Mouse (Mus musculus) stomach, embryonic 16.5 days (tissue): Measurements from ENCODE around the gene Asap2. TPM values are rescaled to one million over a fixed set of nuclear protein-coding genes. Genes with fewer than 3 reads are reported as not detected.

ENCODE experiments used
- ATAC-seq: fragments of 200-750 bp; cut with Nextera tagmentation; 2 replicates; pipeline ENCODE4 v1.8.0; 2017; ENCODE audit warnings: moderate number of reproducible peaks, moderate TSS enrichment; ENCODE audit not compliant: insufficient read depth, low FRiP score
- H3K27ac ChIP-seq: fragments of 300-500 bp; sonication (generic); 2 replicates; pipeline ENCODE4 v1.5.1; 2014; ENCODE audit warnings: low read length
- H3K27me3 ChIP-seq: fragments of 300-500 bp; sonication (generic); 2 replicates; pipeline ENCODE4 v1.6.1; 2014; ENCODE audit warnings: low read length, control low read depth, mixed read lengths; ENCODE audit not compliant: control insufficient read depth, insufficient read depth
- H3K36me3 ChIP-seq: fragments of 300-500 bp; sonication (generic); 2 replicates; pipeline ENCODE4 v1.6.1; 2014; ENCODE audit warnings: low read length; ENCODE audit not compliant: control insufficient read depth, insufficient read depth
- H3K4me1 ChIP-seq: fragments of 300-500 bp; sonication (generic); 2 replicates; pipeline ENCODE4 v1.6.1; 2014; ENCODE audit warnings: low read length, control low read depth, mixed read lengths; ENCODE audit not compliant: control insufficient read depth, insufficient read depth
- H3K4me2 ChIP-seq: fragments of 300-500 bp; sonication (generic); 2 replicates; pipeline ENCODE4 v1.6.1; 2014; ENCODE audit warnings: low read depth, low read length, mixed read lengths
- H3K4me3 ChIP-seq: fragments of 300-500 bp; sonication (generic); replicated peaks from 2 replicates; pipeline ENCODE4 v1.5.1; 2014; ENCODE audit warnings: mild to moderate bottlenecking, low read length
- H3K9ac ChIP-seq: fragments of 300-500 bp; sonication (generic); 2 replicates; pipeline ENCODE4 v1.6.1; 2014; ENCODE audit warnings: low read length
- H3K9me3 ChIP-seq: fragments of 300-500 bp; sonication (generic); replicated peaks from 2 replicates; pipeline ENCODE4 v1.6.1; 2016; ENCODE audit warnings: low read length, control low read depth; ENCODE audit not compliant: control insufficient read depth
- WGBS: fragments of 180-500 bp; shearing (Covaris S2); extraction: QIAGEN DNeasy Blood & Tissue Kit; methylation state at CpG from one replicate; pipeline ENCODE4 v1.1.7; 2014; 5-methylcytosine and 5-hydroxymethylcytosine counted together
- polyA plus RNA-seq: library from polyadenylated mRNA; unstranded; fragments of >200 nt; fragmentation: Nextera tagmentation; extraction: Ambion mirVana; gene quantifications from 2 replicates; pipeline ENCODE4 v1.2.1, GENCODE M21; 2015

Gene Asap2
- polyA plus RNA-seq, 1 experiment from 2014 or later = 5.5 TPM

DNA sequence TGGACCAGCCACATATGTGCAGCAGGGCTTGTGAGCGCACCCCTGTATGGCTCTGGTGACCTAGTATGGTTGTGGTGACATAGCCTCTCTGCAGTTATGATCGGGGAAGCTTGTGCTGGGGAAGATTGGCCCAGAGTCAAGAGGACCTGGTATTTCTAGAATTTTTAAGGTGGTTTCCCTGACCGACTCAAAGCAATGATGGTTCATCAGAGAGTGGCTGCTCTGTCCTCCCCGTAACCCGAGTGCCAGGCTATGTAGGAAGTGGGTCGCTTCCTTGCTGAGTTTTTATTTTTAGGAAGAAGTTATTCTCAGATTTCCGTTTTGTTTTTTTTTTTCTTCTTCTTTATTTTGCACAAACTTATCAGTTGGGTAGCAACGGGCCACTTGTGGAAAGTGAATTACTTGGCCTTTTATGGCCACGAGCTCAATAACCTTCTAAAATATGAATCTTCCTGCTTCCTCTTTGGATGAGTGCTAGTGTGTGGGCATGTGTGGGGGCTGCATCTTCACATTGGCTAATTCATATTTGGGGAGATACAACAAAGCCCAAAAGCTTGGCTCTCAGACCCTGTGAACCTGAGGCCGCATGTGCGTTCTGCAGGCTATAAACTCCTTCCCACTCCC, 218.0 kb downstream of the Asap2 start:
- no peak overlapping the region for H3K4me3 ChIP-seq
- no peak for ATAC-seq
- peak overlapping the region; percentile 58 for H3K27ac ChIP-seq
- H3K4me1 ChIP-seq = peaks cover 19% of the 10 kb centered on the region
- no peaks in the 10 kb centered on the region for H3K27me3 ChIP-seq
- WGBS = 78% methylated on average over 11 of the region's 11 CpGs
- no peaks in the 10 kb centered on the region for H3K36me3 ChIP-seq
- no peak overlapping the region for H3K4me2 ChIP-seq
- no peaks in the 10 kb centered on the region for H3K9me3 ChIP-seq
- no peak overlapping the region for H3K9ac ChIP-seq

DNA sequence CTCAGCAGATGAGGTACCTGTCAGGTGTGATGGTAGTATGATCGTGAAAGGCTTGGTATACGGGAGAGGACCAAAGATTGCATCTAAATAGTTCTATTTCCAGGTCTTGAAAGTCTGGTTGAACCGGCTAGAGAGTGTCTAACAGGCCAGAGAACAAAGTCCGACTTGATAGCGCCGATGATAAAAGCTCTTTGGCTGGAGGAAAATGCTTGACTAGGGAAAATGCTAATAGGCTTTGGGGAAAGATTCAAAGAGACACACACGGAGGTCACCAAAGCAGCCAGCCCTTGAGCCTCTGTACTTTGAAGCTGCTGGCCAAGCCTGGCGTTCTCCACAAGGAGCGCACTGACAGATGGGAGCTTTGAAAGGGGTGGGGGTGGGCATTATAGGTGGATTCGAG, 219.0 kb downstream of the Asap2 start:
- WGBS = 62% methylated on average over 10 of the region's 10 CpGs
- Histone ChIP-seq H3K4me1 (peaks cover 14% of the 10 kb centered on the region), H3K4me3 (no peak overlapping the region), H3K9me3 (no peaks in the 10 kb centered on the region), H3K36me3 (no peaks in the 10 kb centered on the region), H3K9ac (no peak overlapping the region), H3K27ac (peak overlapping the region; percentile 80), H3K4me2 (no peak overlapping the region), H3K27me3 (no peaks in the 10 kb centered on the region)
- peak; percentile 54 for ATAC-seq

DNA sequence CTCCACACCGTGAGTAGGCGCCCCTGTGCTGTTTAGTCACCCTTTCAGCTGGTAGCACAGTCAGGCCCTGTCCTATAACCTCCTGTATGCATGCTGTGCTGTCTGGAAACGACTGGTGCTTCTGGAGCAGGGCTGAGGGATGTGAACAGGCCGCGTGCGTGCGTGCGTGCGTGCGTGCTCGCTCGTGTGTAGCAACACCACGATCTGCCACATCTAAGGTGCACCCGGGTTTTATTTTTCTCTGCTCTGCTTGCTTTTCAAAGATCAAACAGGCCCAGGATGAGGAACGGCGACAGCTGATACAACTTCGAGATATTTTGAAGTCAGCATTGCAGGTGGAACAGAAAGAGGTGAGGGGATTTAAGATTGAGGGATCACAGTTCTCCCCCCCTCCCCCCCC, 222.6 kb downstream of the Asap2 start:
- Histone ChIP-seq H3K9ac (no peak overlapping the region), H3K4me3 (no peak overlapping the region), H3K27me3 (no peaks in the 10 kb centered on the region), H3K36me3 (peaks cover under 1% of the 10 kb centered on the region; the same call in 1 of the 2 replicates), H3K4me1 (peaks cover 3% of the 10 kb centered on the region; the same call in 1 of the 2 replicates), H3K27ac (no peak overlapping the region), H3K4me2 (no peak overlapping the region), H3K9me3 (no peaks in the 10 kb centered on the region)
- no peak for ATAC-seq
- WGBS = 88% methylated on average over 17 of the region's 17 CpGs

DNA sequence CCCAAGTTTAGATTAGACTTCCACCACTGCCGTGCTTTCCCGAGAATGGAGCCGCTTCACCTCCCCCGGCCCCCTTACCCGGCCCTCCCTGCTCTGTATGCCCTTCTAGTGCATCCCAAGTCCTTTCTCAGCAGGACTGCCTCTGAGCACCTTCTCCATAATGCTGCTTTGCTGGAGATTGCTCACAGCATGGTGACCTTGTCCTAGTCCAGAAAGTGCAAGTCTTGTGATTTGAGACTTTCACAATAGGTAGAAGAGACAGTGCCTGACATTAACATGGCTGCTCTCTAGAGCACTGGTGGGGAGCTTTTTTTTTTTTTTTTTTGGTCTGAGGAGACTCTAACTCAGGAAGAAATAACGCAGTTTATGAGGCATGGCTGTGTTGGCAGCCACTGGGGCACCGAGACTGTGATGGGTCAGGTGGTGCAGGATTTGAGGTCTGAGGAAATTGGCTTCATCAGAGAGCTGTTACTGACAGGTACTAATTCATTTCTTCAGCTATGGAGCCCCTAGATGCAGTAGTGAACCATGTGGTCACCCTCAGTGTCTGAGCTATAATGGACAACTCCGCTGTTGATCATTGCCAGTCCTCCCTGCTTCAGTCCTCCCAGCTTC, 224.4 kb downstream of the Asap2 start:
- no peaks in the 10 kb centered on the region for H3K9me3 ChIP-seq
- H3K4me2 ChIP-seq = no peak overlapping the region
- WGBS = 90% methylated on average over 8 of the region's 8 CpGs
- no peaks in the 10 kb centered on the region for H3K27me3 ChIP-seq
- H3K9ac ChIP-seq = no peak overlapping the region
- H3K36me3 ChIP-seq = peaks cover 9% of the 10 kb centered on the region
- no peak overlapping the region for H3K27ac ChIP-seq
- H3K4me3 ChIP-seq = no peak overlapping the region
- no peak for ATAC-seq
- peaks cover 3% of the 10 kb centered on the region; the same call in 1 of the 2 replicates for H3K4me1 ChIP-seq

DNA sequence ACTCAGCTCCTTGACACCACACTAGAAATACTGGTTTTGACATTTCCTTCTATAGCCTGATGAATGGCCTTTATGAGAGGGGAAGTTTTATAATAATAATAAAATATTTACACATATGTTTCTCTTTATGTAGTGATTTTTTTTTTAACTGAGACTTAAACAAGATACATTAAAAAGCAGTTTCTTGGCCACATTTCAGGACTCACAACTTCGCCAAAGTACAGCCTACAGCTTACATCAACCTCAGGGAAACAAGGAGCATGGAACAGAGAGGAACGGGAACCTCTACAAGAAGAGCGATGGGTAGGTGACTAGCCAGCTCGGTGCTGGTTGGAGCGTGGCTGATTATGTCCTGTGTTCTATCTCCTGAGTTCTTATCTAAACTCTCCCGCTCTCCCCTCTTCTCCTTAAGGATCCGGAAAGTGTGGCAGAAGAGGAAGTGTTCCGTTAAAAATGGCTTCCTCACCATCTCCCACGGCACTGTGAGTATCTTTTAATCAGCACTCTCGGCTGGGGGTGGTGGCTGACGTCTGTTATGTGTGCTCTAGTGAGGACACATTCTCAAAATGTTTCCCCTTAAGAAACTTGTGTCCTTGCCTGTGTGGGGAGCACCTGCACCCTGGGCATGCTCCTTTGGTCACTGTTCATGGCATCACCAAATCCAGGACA, 227.7 kb downstream of the Asap2 start:
- no peaks in the 10 kb centered on the region for H3K9me3 ChIP-seq
- no peak overlapping the region for H3K4me3 ChIP-seq
- 72% methylated on average over 11 of the region's 11 CpGs for WGBS
- no peaks in the 10 kb centered on the region for H3K27me3 ChIP-seq
- H3K4me1 ChIP-seq = no peaks in the 10 kb centered on the region
- H3K9ac ChIP-seq = no peak overlapping the region
- peaks cover 9% of the 10 kb centered on the region for H3K36me3 ChIP-seq
- H3K4me2 ChIP-seq = no peak overlapping the region
- H3K27ac ChIP-seq = no peak overlapping the region
- no peak for ATAC-seq

DNA sequence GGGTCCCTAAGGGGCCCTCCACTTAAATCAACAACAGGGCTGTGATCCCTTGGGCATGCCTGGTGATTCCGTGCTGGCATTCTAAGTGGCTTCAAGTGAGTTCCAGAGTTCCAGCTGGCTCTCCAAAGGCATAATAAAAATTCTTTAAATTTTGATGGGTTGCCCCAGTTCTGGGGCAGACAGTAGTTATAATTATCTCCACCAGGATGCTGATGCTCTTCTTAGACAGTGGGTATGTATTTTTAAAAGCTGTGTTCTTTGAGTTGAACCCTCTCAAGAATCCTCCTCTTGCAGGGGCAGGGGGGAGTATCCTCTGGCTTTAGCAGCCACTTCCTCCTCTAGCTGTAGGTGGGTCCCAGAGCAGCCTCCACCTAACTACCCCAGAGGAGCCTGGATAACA, 230.3 kb downstream of the Asap2 start:
- no peaks in the 10 kb centered on the region for H3K9me3 ChIP-seq
- H3K4me1 ChIP-seq = no peaks in the 10 kb centered on the region
- no peak overlapping the region for H3K4me2 ChIP-seq
- no peak overlapping the region for H3K27ac ChIP-seq
- peaks cover 9% of the 10 kb centered on the region for H3K36me3 ChIP-seq
- WGBS = 87% methylated on average over 1 of the region's 1 CpGs
- no peaks in the 10 kb centered on the region for H3K27me3 ChIP-seq
- no peak overlapping the region for H3K9ac ChIP-seq
- ATAC-seq = no peak
- no peak overlapping the region for H3K4me3 ChIP-seq

DNA sequence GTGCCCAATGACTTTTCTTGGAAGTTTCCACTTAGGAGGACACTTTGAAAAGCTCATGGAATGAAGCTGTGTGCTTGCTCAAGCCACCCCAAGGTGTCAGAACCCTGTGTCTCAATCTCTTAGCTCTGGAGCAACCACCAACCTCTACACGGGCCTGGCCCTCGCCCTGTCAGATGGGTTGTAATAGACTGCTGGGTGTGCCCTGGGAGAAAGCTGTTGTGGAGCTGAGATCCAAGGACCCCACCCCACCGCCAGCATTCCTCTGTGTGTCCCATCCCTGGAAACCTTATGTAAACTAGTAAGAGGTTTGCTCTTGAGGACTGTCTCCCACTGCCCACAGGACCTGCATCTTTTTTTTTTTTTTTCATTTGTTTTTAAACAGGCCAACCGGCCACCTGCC, 233.7 kb downstream of the Asap2 start:
- H3K27ac ChIP-seq = no peak overlapping the region
- peaks cover 10% of the 10 kb centered on the region for H3K4me1 ChIP-seq
- no peaks in the 10 kb centered on the region for H3K36me3 ChIP-seq
- no peak; the same call in 1 of the 2 replicates for ATAC-seq
- no peak overlapping the region for H3K4me3 ChIP-seq
- no peaks in the 10 kb centered on the region for H3K9me3 ChIP-seq
- no peak overlapping the region for H3K9ac ChIP-seq
- 80% methylated on average over 4 of the region's 4 CpGs for WGBS
- H3K4me2 ChIP-seq = no peak overlapping the region
- no peaks in the 10 kb centered on the region for H3K27me3 ChIP-seq

DNA sequence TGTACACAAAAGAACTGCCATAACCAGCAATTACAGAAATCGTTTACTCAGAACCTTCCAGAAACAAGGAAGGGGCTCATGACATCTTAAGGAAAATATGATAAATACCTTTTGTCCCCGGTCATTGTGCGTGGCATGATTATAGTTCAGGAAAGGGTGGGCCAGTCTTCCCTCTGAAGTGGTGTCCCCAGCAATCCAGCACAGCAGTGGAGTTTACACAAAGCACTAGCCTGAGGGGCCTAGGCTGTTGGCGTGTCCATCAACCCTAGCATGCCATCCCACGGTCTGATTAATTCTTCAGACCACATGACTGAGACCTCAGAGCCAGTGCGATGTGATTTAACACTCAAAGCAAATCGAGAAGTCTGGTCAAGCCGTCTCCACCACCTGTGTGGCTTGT, 235.1 kb downstream of the Asap2 start:
- Histone ChIP-seq H3K4me1 (peaks cover 10% of the 10 kb centered on the region), H3K9me3 (no peaks in the 10 kb centered on the region), H3K36me3 (no peaks in the 10 kb centered on the region), H3K4me2 (no peak overlapping the region), H3K27me3 (no peaks in the 10 kb centered on the region), H3K9ac (no peak overlapping the region), H3K27ac (no peak overlapping the region), H3K4me3 (no peak overlapping the region)
- 72% methylated on average over 8 of the region's 8 CpGs for WGBS
- no peak for ATAC-seq

DNA sequence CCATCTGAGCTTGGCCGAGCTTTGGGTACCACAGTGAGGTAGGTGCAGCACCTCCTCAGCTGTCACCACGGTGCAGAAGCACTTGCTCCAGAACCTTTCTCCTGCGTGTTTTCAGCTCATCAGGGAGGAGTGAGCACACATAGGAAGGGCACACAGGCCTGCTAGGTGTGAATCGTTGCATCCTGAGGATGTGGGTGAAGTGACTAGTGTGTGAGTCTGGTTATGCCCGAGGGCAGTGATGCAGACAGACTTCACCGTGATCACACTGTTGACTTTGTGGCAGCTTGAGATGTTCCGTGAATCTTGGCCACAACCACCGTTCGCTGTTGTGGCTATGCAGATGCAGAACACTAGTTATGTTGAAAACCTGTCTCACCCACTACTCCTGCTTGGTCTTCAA, 236.1 kb downstream of the Asap2 start:
- peaks cover 10% of the 10 kb centered on the region for H3K4me1 ChIP-seq
- no peak overlapping the region for H3K4me3 ChIP-seq
- no peak overlapping the region for H3K4me2 ChIP-seq
- H3K27ac ChIP-seq = no peak overlapping the region
- no peaks in the 10 kb centered on the region for H3K36me3 ChIP-seq
- no peaks in the 10 kb centered on the region for H3K27me3 ChIP-seq
- no peak for ATAC-seq
- H3K9ac ChIP-seq = no peak overlapping the region
- 87% methylated on average over 9 of the region's 9 CpGs for WGBS
- no peaks in the 10 kb centered on the region for H3K9me3 ChIP-seq
